Mouse (Mus musculus): ENCODE measurements around the gene Cadm2.

Cadm2 gene

GRCm38 (mm10) chr16:67620826-67621505, at the start of gene Cadm2:
TSS of gene Cadm2 (minus strand) at chr16:67620908.
- peak; percentile 79 for DNase-seq (ENCODE audit: low spot score)

GRCm38 (mm10) chr16:67646930-67647329, 26.2 kb upstream of the Cadm2 start:
- DNase-seq (ENCODE audit: low spot score), result no peak

DNA sequence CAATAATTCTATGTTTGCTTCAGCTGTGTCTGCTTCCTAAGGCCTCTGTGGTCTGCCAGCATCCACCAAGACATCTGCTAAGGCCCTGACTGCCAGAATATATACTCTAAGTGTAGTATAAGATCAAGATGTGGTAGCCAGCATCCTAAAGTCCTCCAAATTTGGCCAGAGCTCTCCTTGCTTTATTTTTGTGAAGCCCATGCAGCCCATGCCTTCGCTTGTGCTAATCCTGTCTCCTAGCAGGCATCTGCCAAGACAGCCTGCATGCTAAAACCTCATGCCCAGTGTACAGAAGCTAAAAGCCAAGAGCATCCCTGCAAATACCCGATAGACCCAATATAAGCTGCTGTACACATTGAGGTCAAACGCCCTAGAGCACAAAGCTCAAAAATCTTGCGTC, 22.9 kb upstream of the Cadm2 start:
- DNase-seq (ENCODE audit: low spot score), result no peak

GRCm38 (mm10) chr16:67619906-67620781, 564 bp downstream of the Cadm2 start:
- DNase-seq (ENCODE audit: low spot score), result peak; percentile 23

- no peak for DNase-seq (ENCODE audit: low spot score)
Measured at GRCm38 (mm10) chr16:67619416-67619815, 1.3 kb downstream of the Cadm2 start.

DNA sequence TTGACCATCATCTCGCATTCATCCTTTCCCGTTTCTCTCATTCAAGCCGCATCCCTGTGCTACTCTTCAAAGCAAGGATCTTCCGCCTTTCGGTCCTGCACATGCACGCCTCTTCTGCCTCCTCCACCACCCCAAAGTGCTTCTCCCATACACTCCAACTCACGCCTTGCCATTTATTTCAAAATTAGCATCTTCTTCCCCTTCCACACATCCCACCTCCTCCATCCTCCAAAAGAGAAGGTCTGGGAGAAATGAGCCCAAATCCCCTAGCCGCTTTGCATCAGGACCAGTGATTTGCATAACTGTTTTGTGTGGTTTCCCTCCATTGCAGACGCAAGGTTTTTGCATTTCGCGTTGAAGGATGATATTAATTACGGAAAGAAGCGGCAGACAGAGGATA, 1.9 kb downstream of the Cadm2 start:
- DNase-seq (ENCODE audit: low spot score), result no peak

DNA sequence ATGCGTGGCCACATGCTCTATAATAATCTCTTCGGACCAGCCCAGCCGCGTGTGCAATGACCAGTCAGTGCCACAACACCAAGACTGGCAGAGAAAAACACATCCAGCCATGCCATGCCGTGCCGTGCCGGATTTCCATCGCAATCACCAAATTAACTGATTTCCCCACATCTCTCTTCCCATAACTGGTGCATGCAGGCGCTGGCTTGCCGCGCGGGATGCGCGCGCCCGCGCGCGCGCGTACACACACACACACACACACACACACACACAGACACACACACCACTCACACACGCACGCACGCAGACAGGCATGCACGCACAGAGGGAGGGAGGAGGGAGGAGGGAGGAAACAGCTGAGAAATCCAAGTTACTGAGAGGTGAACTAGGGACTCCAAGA, 2.9 kb downstream of the Cadm2 start:
- no peak for DNase-seq (ENCODE audit: low spot score)

GRCm38 (mm10) chr16:67617256-67617655, 3.5 kb downstream of the Cadm2 start:
- no peak for DNase-seq (ENCODE audit: low spot score)

DNA sequence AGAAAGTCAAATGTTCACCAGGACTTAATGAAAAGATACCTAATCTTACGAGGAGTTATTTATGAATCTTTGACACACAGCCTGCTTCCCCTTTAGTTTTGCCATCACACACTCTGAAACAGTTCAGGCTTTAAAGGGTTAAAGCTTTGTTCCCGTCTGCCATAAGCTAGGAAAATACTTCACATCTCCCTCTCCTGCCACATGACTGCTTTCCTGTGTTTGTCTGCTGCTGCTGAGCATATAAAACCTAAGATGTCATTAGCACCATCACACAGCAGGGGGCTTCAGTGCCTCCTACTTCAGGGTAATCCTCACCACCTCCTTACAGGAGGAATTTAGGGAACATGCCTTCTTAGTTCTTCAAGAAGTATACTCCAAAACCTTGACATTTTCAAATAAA, 6.8 kb downstream of the Cadm2 start:
- DNase-seq (ENCODE audit: low spot score), result no peak

- DNase-seq (ENCODE audit: low spot score), result no peak
Measured at GRCm38 (mm10) chr16:67610904-67611681, 9.6 kb downstream of the Cadm2 start.

DNA sequence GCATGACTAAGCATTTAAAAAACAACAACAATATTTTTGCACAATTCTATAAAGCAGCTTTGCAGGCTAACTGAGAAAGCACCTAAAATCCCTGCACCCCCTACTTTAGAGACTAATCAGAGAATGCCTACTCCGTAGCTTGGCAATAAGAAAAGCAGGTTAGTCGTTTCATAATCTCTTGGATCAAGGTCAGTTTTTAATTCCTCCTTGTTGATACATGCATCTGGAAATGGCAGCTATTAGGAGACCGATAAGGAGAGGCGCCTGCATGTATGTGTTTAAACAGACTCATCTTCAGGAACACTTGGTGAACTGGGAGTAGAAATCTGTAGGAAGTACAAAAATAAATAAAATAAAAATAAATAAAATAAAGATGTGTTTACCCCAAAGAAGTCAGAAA, 11.6 kb downstream of the Cadm2 start:
- DNase-seq (ENCODE audit: low spot score), result no peak

- DNase-seq (ENCODE audit: low spot score), result no peak
Measured at GRCm38 (mm10) chr16:67608499-67608898, 12.2 kb downstream of the Cadm2 start.

GRCm38 (mm10) chr16:67605661-67606060, 15.0 kb downstream of the Cadm2 start:
- no peak for DNase-seq (ENCODE audit: low spot score)

- no peak for DNase-seq (ENCODE audit: low spot score)
Measured at GRCm38 (mm10) chr16:67599981-67600380, 20.7 kb downstream of the Cadm2 start.

DNA sequence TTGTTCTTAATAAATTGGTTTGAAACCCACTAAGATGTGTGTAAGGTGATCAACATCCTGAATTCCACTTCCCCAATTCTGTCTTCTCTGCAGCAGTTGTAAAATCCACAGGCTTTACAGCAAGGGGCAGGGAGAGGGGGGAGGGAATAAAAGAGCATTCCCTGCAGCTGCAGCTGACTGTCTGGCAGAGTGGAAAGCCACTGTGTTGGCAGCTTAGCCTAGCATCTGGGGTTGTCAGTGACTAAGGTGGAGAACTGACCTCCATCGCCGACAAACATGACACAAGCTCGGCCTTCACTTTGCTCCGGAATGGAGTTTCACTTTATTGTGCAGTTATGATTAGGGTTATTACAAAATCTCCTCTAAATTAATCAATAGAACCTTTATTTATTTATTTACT, 21.9 kb downstream of the Cadm2 start:
- no peak for DNase-seq (ENCODE audit: low spot score)

DNA sequence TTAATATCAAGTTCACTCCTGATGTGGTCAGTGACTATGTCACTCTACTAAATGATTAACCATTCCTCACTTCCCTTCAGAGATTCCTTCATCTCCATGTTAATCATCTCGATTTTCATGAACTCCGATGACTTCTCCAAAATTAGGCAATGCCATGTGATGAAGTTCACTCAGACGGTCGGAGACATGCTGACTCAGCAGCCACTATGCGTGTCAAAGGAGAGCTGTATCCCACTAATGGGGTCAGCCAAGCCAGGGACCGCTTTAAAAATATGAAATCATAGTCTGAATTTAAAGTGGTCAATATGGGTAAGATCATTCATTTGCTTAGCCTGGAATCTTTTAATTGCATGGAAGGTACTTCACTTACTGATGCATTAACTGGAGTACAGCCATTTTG, 29.7 kb downstream of the Cadm2 start:
- DNase-seq (ENCODE audit: low spot score), result no peak

GRCm38 (mm10) chr16:67578842-67579517, 41.7 kb downstream of the Cadm2 start:
- DNase-seq (ENCODE audit: low spot score), result no peak

DNA sequence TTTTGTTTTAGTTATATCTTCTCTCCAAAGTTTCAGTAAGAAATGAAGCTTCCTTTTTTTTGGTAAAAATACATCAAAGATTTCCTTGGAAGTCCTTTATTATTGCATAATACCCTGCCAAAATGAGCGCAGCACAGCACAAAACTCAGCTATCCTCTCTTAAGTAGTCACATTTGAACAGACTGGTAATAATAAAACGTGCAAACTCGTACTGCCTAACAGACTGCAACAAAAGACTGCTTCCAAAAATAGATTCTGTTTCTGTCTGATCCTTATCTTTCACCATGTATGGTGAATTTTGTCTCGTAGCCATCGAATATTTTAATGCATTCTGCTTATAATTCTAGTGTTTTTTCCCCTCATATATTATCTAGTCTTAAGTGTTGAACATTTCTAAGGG, 45.2 kb downstream of the Cadm2 start:
- no peak for DNase-seq (ENCODE audit: low spot score)

GRCm38 (mm10) chr16:67526992-67527391, 93.7 kb downstream of the Cadm2 start:
- DNase-seq (ENCODE audit: low spot score), result no peak

GRCm38 (mm10) chr16:67524878-67525277, 95.8 kb downstream of the Cadm2 start:
- DNase-seq (ENCODE audit: low spot score), result no peak

DNA sequence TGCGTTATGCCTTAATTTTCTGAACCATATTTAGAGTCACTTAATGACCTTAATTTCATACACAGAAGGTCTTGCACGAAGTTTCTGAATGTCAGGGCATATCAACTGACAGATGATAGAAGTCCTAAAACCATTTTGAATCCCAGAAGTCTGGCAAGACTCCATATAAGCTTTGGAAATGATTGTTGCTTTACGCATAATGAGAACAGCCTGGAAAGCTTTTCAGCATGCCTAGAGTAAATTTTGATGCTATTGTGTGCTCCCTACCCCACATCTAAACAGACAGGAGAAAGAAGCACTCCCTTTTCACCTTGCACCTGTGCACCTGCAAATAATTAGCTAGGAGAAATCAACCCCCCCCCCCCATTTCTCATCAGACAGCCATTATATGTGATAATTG, 102.4 kb downstream of the Cadm2 start:
- DNase-seq (ENCODE audit: low spot score), result no peak

- DNase-seq (ENCODE audit: low spot score), result no peak
Measured at GRCm38 (mm10) chr16:67515549-67515948, 105.2 kb downstream of the Cadm2 start.
